ENCODE assay signal across 8 mouse cellular contexts in genomic region chrX:16618225-16619033, GRCm38 (mm10). TPM values are rescaled to one million over a fixed set of nuclear protein-coding genes. Genes with fewer than 3 reads are reported as not detected.
DNase-seq lines count a peak whose midpoint lies in the region; ATAC-seq and TF ChIP-seq lines count a peak whose summit lies in the region.

No protein-coding gene starts in this region.

- H3K27ac ChIP-seq in cortical plate, adult 2 months (ENCODE audit: insufficient read depth, low read length): peak overlapping the region; percentile 90
- peak overlapping the region; percentile 89 for H3K27ac ChIP-seq in gastrocnemius, adult 2 months
- peak overlapping the region; percentile 89 for H3K27ac ChIP-seq in hindbrain, postnatal 0 days

- no peaks in the 10 kb centered on the region for H3K9me3 ChIP-seq in hindbrain, postnatal 0 days (ENCODE audit: low read length)

- TF ChIP-seq CTCF in cortical plate, adult 2 months (IDR thresholded peaks at IDR 0.05; ENCODE audit: extremely low read depth, insufficient read depth, low read length): no peak
- TF ChIP-seq CTCF in gastrocnemius, adult 2 months (IDR thresholded peaks at IDR 0.05): peak; percentile 17; the same call in 1 of the 2 replicates
- TF ChIP-seq CTCF in hindbrain, postnatal 0 days (IDR thresholded peaks at IDR 0.05; ENCODE audit: low read depth): no peak

- H3K36me3 ChIP-seq in hindbrain, postnatal 0 days (ENCODE audit: insufficient read depth, low read length): no peaks in the 10 kb centered on the region

- peak overlapping the region; percentile 70 for H3K4me2 ChIP-seq in hindbrain, postnatal 0 days (ENCODE audit: low read depth, low read length)

- H3K27me3 ChIP-seq in hindbrain, postnatal 0 days (ENCODE audit: insufficient read depth, low read length): no peaks in the 10 kb centered on the region

- WGBS in hindbrain, postnatal 0 days: 24% methylated on average over 58 of the region's 60 CpGs

- H3K9ac ChIP-seq in hindbrain, postnatal 0 days (replicated peaks; ENCODE audit: low read length): peak overlapping the region; percentile 52

- no peaks in the 10 kb centered on the region; the same call in 1 of the 2 replicates for H3K4me1 ChIP-seq in cortical plate, adult 2 months (ENCODE audit: control insufficient read depth, insufficient read depth, low read length)
- no peaks in the 10 kb centered on the region for H3K4me1 ChIP-seq in hindbrain, postnatal 0 days (ENCODE audit: insufficient read depth, low read length)

- intact Hi-C loops in gastrocnemius, adult 2 months (cut with DNase I): loop anchor here (10.0 kb wide), 1 partner anchor 196 kb away; the partner anchor contains the start of gene Maob

- H3K4me3 ChIP-seq in cortical plate, adult 2 months (ENCODE audit: insufficient read depth, low read length): peak overlapping the region; percentile 62
- peak overlapping the region; percentile 84 for H3K4me3 ChIP-seq in gastrocnemius, adult 2 months
- H3K4me3 ChIP-seq in hindbrain, postnatal 0 days (ENCODE audit: low read length): peak overlapping the region; percentile 47

- TF ChIP-seq POLR2A in cortical plate, adult 2 months (IDR thresholded peaks at IDR 0.05; ENCODE audit: extremely low read depth, insufficient read depth, low read length): 0 out of 2 replicates have a peak, but pooled peaks have one; percentile 0

- peak; percentile 95 for ATAC-seq in hindbrain, postnatal 0 days

- peak; percentile 88 for DNase-seq in adipocyte (ENCODE audit: low spot score)
- DNase-seq in gastrocnemius, adult 2 months: peak; percentile 92
- peak; percentile 90 for DNase-seq in hindbrain, postnatal 0 days (ENCODE audit: low spot score)
- DNase-seq in left cerebral cortex, adult 18-20 months (ENCODE audit: low spot score in 2 of 2): peak; percentile 80 to 83
- DNase-seq in lung, postnatal 4 days: peak; percentile 88 to 94
- peak; percentile 93 for DNase-seq in retina, postnatal 1 day
- DNase-seq in thymus, postnatal 4 days: peak; percentile 89

RNA-seq across cellular contexts. Expression of gene Maoa, which starts 1.1 kb away (rescaled TPM):
- 16.5 and 17.6 TPM in 2 replicates for polyA plus RNA-seq in cortical plate, adult 2 months (2012; rRNA removed)
- 1 to 10 TPM; 2.5 to 4.0 TPM for total RNA-seq in gastrocnemius, adult 2 months (2021)
- 20.3 and 23.0 TPM in 2 replicates for total RNA-seq in hindbrain, postnatal 0 days (2014; rRNA removed)
- 30.6 and 30.8 TPM in 2 replicates for polyA plus RNA-seq in hindbrain, postnatal 0 days (2015; fragmentation: Nextera tagmentation; extraction: Ambion mirVana)
- total RNA-seq in left cerebral cortex, adult 18-20 months (2021): 10 to 100 TPM; 16.8 to 17.4 TPM

Comparison
In these comparisons a context has a peak if more than half of its experiments do, and no peak if none do; other contexts are left out.
1. Peak in every context shown above with its lines: DNase-seq, ATAC-seq, H3K4me3 ChIP-seq and H3K27ac ChIP-seq.